Mouse (Mus musculus): Measurements from ENCODE around the gene Serpina11. TPM values are rescaled to one million over a fixed set of nuclear protein-coding genes. Genes with fewer than 3 reads are reported as not detected.
A peak's percentile ranks its signal among the peaks of the same experiment; 100 is the strongest.
"Not testable (repeated sequence)": the region's sequence is repeated elsewhere in the genome, so short reads cannot be mapped to it uniquely, and the experiment has no call there.

The Serpina11 gene
- polyA plus RNA-seq, 1 experiment from 2014 or later: not detected

DNA sequence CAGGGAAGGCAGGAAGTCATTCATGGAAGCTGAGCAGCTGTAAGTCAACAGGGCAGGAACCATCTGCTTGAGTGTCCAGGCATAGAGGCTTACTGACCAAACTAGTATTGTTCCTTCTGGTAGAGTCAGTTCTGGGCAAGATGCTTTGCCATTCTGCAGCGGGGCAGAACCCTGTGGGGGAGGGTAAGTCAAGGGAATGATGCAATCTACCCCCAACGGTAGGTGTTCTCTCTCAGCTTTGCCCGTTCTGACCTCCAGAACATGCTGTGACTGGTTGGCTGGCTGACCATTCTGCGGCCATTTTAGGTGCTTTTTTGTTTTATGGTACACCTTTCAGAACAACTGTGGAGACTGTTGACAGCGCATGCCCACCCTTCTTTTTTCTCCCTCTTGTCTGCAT, 27.4 kb downstream of the Serpina11 start:
- no peak for DNase-seq
- H3K27me3 ChIP-seq (ENCODE audit: control insufficient read depth, insufficient read depth, low read length): no peaks in the 10 kb centered on the region

GRCm38 (mm10) chr12:103961716-103962115, 28.0 kb downstream of the Serpina11 start:
- no peak overlapping the region for H3K4me2 ChIP-seq (ENCODE audit: low read length)

More for the DNA sequence above, 27.4 kb downstream of the Serpina11 start:
- H3K4me3 ChIP-seq (replicated peaks; ENCODE audit: low read depth, low read length): no peak overlapping the region
- no peaks in the 10 kb centered on the region for H3K9me3 ChIP-seq (ENCODE audit: control insufficient read depth, low read length)
- no peak overlapping the region for H3K4me2 ChIP-seq (ENCODE audit: low read length)
- no peak overlapping the region for H3K9ac ChIP-seq (replicated peaks; ENCODE audit: low read length)
- H3K36me3 ChIP-seq (ENCODE audit: control insufficient read depth, insufficient read depth, low read length): no peaks in the 10 kb centered on the region
- no peak for ATAC-seq (ENCODE audit: low FRiP score, low TSS enrichment)
- no peak overlapping the region for H3K27ac ChIP-seq (replicated peaks; ENCODE audit: low read depth, low read length)
- 92% methylated on average over 5 of the region's 5 CpGs for WGBS
- no peaks in the 10 kb centered on the region for H3K4me1 ChIP-seq (ENCODE audit: control insufficient read depth, insufficient read depth, low read length)

GRCm38 (mm10) chr12:103958798-103959197, 31.0 kb downstream of the Serpina11 start, which contains the start of gene Serpina1e:
Gene Serpina1e, minus strand, starts transcription at chr12:103958975.
- no peaks in the 10 kb centered on the region for H3K36me3 ChIP-seq (ENCODE audit: control insufficient read depth, insufficient read depth, low read length)
- ATAC-seq (ENCODE audit: low FRiP score, low TSS enrichment): peak; percentile 27; the same call in 1 of the 2 replicates

More at GRCm38 (mm10) chr12:103961716-103962115, 28.0 kb downstream of the Serpina11 start:
- Histone ChIP-seq H3K27me3 (ENCODE audit: control insufficient read depth, insufficient read depth, low read length) (no peaks in the 10 kb centered on the region), H3K9ac (replicated peaks; ENCODE audit: low read length) (no peak overlapping the region), H3K36me3 (ENCODE audit: control insufficient read depth, insufficient read depth, low read length) (no peaks in the 10 kb centered on the region), H3K27ac (replicated peaks; ENCODE audit: low read depth, low read length) (no peak overlapping the region), H3K9me3 (ENCODE audit: control insufficient read depth, low read length) (no peaks in the 10 kb centered on the region), H3K4me1 (ENCODE audit: control insufficient read depth, insufficient read depth, low read length) (no peaks in the 10 kb centered on the region), H3K4me3 (replicated peaks; ENCODE audit: low read depth, low read length) (no peak overlapping the region)
- ATAC-seq (ENCODE audit: low FRiP score, low TSS enrichment) (no peak), DNase-seq (no peak)
- 96% methylated on average over 1 of the region's 1 CpGs for WGBS

GRCm38 (mm10) chr12:103956555-103956954, 33.2 kb downstream of the Serpina11 start:
- DNase-seq: not testable (repeated sequence)

More at GRCm38 (mm10) chr12:103958798-103959197, 31.0 kb downstream of the Serpina11 start, which contains the start of gene Serpina1e:
- Histone ChIP-seq H3K9ac (replicated peaks; ENCODE audit: low read length) (no peak within 1 kb of the TSS), H3K4me1 (ENCODE audit: control insufficient read depth, insufficient read depth, low read length) (no peaks in the 10 kb centered on the region), H3K4me3 (replicated peaks; ENCODE audit: low read depth, low read length) (no peak within 1 kb of the TSS), H3K4me2 (ENCODE audit: low read length) (no peak within 1 kb of the TSS), H3K27me3 (ENCODE audit: control insufficient read depth, insufficient read depth, low read length) (no peaks in the 10 kb centered on the region), H3K9me3 (ENCODE audit: control insufficient read depth, low read length) (no peaks in the 10 kb centered on the region), H3K27ac (replicated peaks; ENCODE audit: low read depth, low read length) (no peak within 1 kb of the TSS)
- DNase-seq: no peak
- 91% methylated on average over 3 of the region's 3 CpGs for WGBS

DNA sequence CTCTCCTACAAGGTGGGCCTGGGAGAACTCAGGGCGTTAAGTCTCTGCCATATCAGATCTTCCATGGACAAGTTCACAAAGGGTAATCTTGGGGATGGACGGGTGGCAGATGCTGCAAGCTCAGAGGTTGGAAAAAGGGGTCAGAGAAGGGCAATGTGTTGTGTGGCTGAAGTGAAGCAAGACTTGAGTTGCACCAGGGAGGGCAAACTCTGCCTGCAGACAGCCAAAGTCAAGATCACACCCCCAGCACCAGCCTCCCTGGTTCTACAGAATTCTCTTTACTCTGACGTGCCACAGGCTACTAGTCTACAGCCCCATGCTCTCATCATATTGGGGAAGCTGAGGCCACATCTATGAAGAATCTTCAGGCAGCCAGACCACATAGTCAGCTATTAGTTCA, 36.8 kb downstream of the Serpina11 start:
- not testable (repeated sequence) for DNase-seq; H3K27ac ChIP-seq (replicated peaks; ENCODE audit: low read depth, low read length); H3K4me2 ChIP-seq (ENCODE audit: low read length); H3K36me3 ChIP-seq (ENCODE audit: control insufficient read depth, insufficient read depth, low read length); H3K4me1 ChIP-seq (ENCODE audit: control insufficient read depth, insufficient read depth, low read length); H3K9me3 ChIP-seq (ENCODE audit: control insufficient read depth, low read length); H3K27me3 ChIP-seq (ENCODE audit: control insufficient read depth, insufficient read depth, low read length); H3K9ac ChIP-seq (replicated peaks; ENCODE audit: low read length); H3K4me3 ChIP-seq (replicated peaks; ENCODE audit: low read depth, low read length); ATAC-seq (ENCODE audit: low FRiP score, low TSS enrichment)
- WGBS: 85% methylated on average over 3 of the region's 3 CpGs

More at GRCm38 (mm10) chr12:103956555-103956954, 33.2 kb downstream of the Serpina11 start:
- not testable (repeated sequence) for H3K36me3 ChIP-seq (ENCODE audit: control insufficient read depth, insufficient read depth, low read length); H3K4me2 ChIP-seq (ENCODE audit: low read length); H3K27me3 ChIP-seq (ENCODE audit: control insufficient read depth, insufficient read depth, low read length); H3K27ac ChIP-seq (replicated peaks; ENCODE audit: low read depth, low read length); ATAC-seq (ENCODE audit: low FRiP score, low TSS enrichment); H3K4me3 ChIP-seq (replicated peaks; ENCODE audit: low read depth, low read length); H3K9ac ChIP-seq (replicated peaks; ENCODE audit: low read length); H3K4me1 ChIP-seq (ENCODE audit: control insufficient read depth, insufficient read depth, low read length); H3K9me3 ChIP-seq (ENCODE audit: control insufficient read depth, low read length)
- 90% methylated on average over 2 of the region's 2 CpGs for WGBS

- Histone ChIP-seq H3K36me3 (ENCODE audit: control insufficient read depth, insufficient read depth, low read length) (no peaks in the 10 kb centered on the region), H3K9me3 (ENCODE audit: control insufficient read depth, low read length) (no peaks in the 10 kb centered on the region), H3K27me3 (ENCODE audit: control insufficient read depth, insufficient read depth, low read length) (no peaks in the 10 kb centered on the region), H3K4me2 (ENCODE audit: low read length) (no peak overlapping the region), H3K4me3 (replicated peaks; ENCODE audit: low read depth, low read length) (no peak overlapping the region), H3K4me1 (ENCODE audit: control insufficient read depth, insufficient read depth, low read length) (no peaks in the 10 kb centered on the region), H3K9ac (replicated peaks; ENCODE audit: low read length) (no peak overlapping the region), H3K27ac (replicated peaks; ENCODE audit: low read depth, low read length) (no peak overlapping the region)
- ATAC-seq (ENCODE audit: low FRiP score, low TSS enrichment): no peak
- WGBS: 84% methylated on average over 4 of the region's 4 CpGs
- DNase-seq: no peak
These were observed 43.5 kb downstream of the Serpina11 start for GRCm38 (mm10) chr12:103946243-103946642.

Other genes with a start within 250 kb of the Serpina11 start
- not detected in 2 replicates for gene Serpina1d, start 216.4 kb downstream of the Serpina11 start, polyA plus RNA-seq (2014; fragmentation: Nextera tagmentation; extraction: Ambion mirVana)
- gene Serpina1b, start 159.6 kb downstream of the Serpina11 start, polyA plus RNA-seq (2014; fragmentation: Nextera tagmentation; extraction: Ambion mirVana): not detected in 2 replicates
- not detected in 2 replicates for gene Serpina1a, start 126.4 kb downstream of the Serpina11 start, polyA plus RNA-seq (2014; fragmentation: Nextera tagmentation; extraction: Ambion mirVana)
- gene Serpina1c, start 85.1 kb downstream of the Serpina11 start, polyA plus RNA-seq (2014; fragmentation: Nextera tagmentation; extraction: Ambion mirVana): not detected in 2 replicates
- not detected in 2 replicates for gene Serpina1e, start 31.0 kb downstream of the Serpina11 start, polyA plus RNA-seq (2014; fragmentation: Nextera tagmentation; extraction: Ambion mirVana)
- not detected in 2 replicates for gene Serpina9, start 23.8 kb upstream of the Serpina11 start, polyA plus RNA-seq (2014; fragmentation: Nextera tagmentation; extraction: Ambion mirVana)
- gene Serpina12, start 54.5 kb upstream of the Serpina11 start, polyA plus RNA-seq (2014; fragmentation: Nextera tagmentation; extraction: Ambion mirVana): not detected in 2 replicates
- gene Serpina5, start 111.2 kb upstream of the Serpina11 start, polyA plus RNA-seq (2014; fragmentation: Nextera tagmentation; extraction: Ambion mirVana): not detected in 2 replicates
- gene Serpina3a, start 122.8 kb upstream of the Serpina11 start, polyA plus RNA-seq (2014; fragmentation: Nextera tagmentation; extraction: Ambion mirVana): not detected in 2 replicates
- gene Serpina3b, start 138.0 kb upstream of the Serpina11 start, polyA plus RNA-seq (2014; fragmentation: Nextera tagmentation; extraction: Ambion mirVana): not detected in 2 replicates
- not detected in 2 replicates for gene Serpina3c, start 163.9 kb upstream of the Serpina11 start, polyA plus RNA-seq (2014; fragmentation: Nextera tagmentation; extraction: Ambion mirVana)
- gene Serpina3f, start 224.6 kb upstream of the Serpina11 start, polyA plus RNA-seq (2014; fragmentation: Nextera tagmentation; extraction: Ambion mirVana): 0.43 TPM in 1 of 2 replicates, not detected in the other
- 0.45 and 1.5 TPM in 2 replicates for gene Serpina3g, start 246.3 kb upstream of the Serpina11 start, polyA plus RNA-seq (2014; fragmentation: Nextera tagmentation; extraction: Ambion mirVana)